Mouse (Mus musculus): ENCODE results near the gene Nxph3. TPM values are rescaled to one million over a fixed set of nuclear protein-coding genes. Genes with fewer than 3 reads are reported as not detected.

The Nxph3 gene
- polyA plus RNA-seq, 1 experiment from 2014 or later: 1.2 TPM

- ATAC-seq: peak; percentile 91
- no peak overlapping the region for H3K9ac ChIP-seq (replicated peaks; ENCODE audit: low read depth)
- TF ChIP-seq EP300 (IDR thresholded peaks at IDR 0.05): no peak
- peak; percentile 100 for TF ChIP-seq CTCF (IDR thresholded peaks at IDR 0.05)
These were observed 19.3 kb upstream of the Nxph3 start for GRCm38 (mm10) chr11:95533484-95534160.

GRCm38 (mm10) chr11:95532353-95533072 is 18.1 kb upstream of the Nxph3 start:
- no peaks in the 10 kb centered on the region for H3K36me3 ChIP-seq (ENCODE audit: insufficient read depth, low read length)
- TF ChIP-seq EP300 (IDR thresholded peaks at IDR 0.05): no peak
- no peak for TF ChIP-seq CTCF (IDR thresholded peaks at IDR 0.05)
- no peaks in the 10 kb centered on the region for H3K27me3 ChIP-seq (replicated peaks; ENCODE audit: insufficient read depth, low read length)
- H3K4me3 ChIP-seq (ENCODE audit: low read depth, low read length): no peak overlapping the region
- no peaks in the 10 kb centered on the region for H3K9me3 ChIP-seq (ENCODE audit: low read length)
- ATAC-seq (no peak), DNase-seq (ENCODE audit: low spot score) (no peak)
- no peak overlapping the region for H3K27ac ChIP-seq (ENCODE audit: low read length)
- H3K4me1 ChIP-seq (ENCODE audit: insufficient read depth, low read depth, low read length): no peaks in the 10 kb centered on the region
- H3K4me2 ChIP-seq (replicated peaks; ENCODE audit: low read depth, low read length): no peak overlapping the region
- WGBS: 52% methylated on average over 13 of the region's 13 CpGs
- no peak overlapping the region for H3K9ac ChIP-seq (replicated peaks; ENCODE audit: low read depth)

More at GRCm38 (mm10) chr11:95533484-95534160, 19.3 kb upstream of the Nxph3 start:
- Histone ChIP-seq H3K27me3 (replicated peaks; ENCODE audit: insufficient read depth, low read length) (no peaks in the 10 kb centered on the region), H3K27ac (ENCODE audit: low read length) (no peak overlapping the region), H3K9me3 (ENCODE audit: low read length) (no peaks in the 10 kb centered on the region), H3K4me1 (ENCODE audit: insufficient read depth, low read depth, low read length) (no peaks in the 10 kb centered on the region), H3K4me2 (replicated peaks; ENCODE audit: low read depth, low read length) (no peak overlapping the region), H3K36me3 (ENCODE audit: insufficient read depth, low read length) (no peaks in the 10 kb centered on the region), H3K4me3 (ENCODE audit: low read depth, low read length) (no peak overlapping the region)
- DNase-seq (ENCODE audit: low spot score): peak; percentile 88
- 20% methylated on average over 24 of the region's 24 CpGs for WGBS

- no peaks in the 10 kb centered on the region for H3K27me3 ChIP-seq (replicated peaks; ENCODE audit: insufficient read depth, low read length)
- DNase-seq (ENCODE audit: low spot score): no peak
- H3K36me3 ChIP-seq (ENCODE audit: insufficient read depth, low read length): no peaks in the 10 kb centered on the region
- H3K4me2 ChIP-seq (replicated peaks; ENCODE audit: low read depth, low read length): no peak overlapping the region
- TF ChIP-seq EP300 (IDR thresholded peaks at IDR 0.05): no peak
- peak; percentile 35 for TF ChIP-seq CTCF (IDR thresholded peaks at IDR 0.05)
- no peak overlapping the region for H3K4me3 ChIP-seq (ENCODE audit: low read depth, low read length)
- no peak overlapping the region for H3K27ac ChIP-seq (ENCODE audit: low read length)
- H3K9me3 ChIP-seq (ENCODE audit: low read length): no peaks in the 10 kb centered on the region
- ATAC-seq: no peak
- 75% methylated on average over 3 of the region's 3 CpGs for WGBS
- H3K9ac ChIP-seq (replicated peaks; ENCODE audit: low read depth): no peak overlapping the region
- H3K4me1 ChIP-seq (ENCODE audit: insufficient read depth, low read depth, low read length): no peaks in the 10 kb centered on the region
These were observed 13.9 kb upstream of the Nxph3 start for GRCm38 (mm10) chr11:95528231-95528630.

GRCm38 (mm10) chr11:95527307-95527706 is 12.9 kb upstream of the Nxph3 start:
- 66% methylated on average over 8 of the region's 8 CpGs for WGBS
- H3K4me1 ChIP-seq (ENCODE audit: insufficient read depth, low read depth, low read length): no peaks in the 10 kb centered on the region
- no peak overlapping the region for H3K27ac ChIP-seq (ENCODE audit: low read length)
- DNase-seq (ENCODE audit: low spot score) (no peak), ATAC-seq (no peak)
- H3K9me3 ChIP-seq (ENCODE audit: low read length): no peaks in the 10 kb centered on the region
- TF ChIP-seq CTCF (IDR thresholded peaks at IDR 0.05) (no peak), EP300 (IDR thresholded peaks at IDR 0.05) (no peak)
- no peak overlapping the region for H3K4me2 ChIP-seq (replicated peaks; ENCODE audit: low read depth, low read length)
- no peaks in the 10 kb centered on the region for H3K27me3 ChIP-seq (replicated peaks; ENCODE audit: insufficient read depth, low read length)
- H3K36me3 ChIP-seq (ENCODE audit: insufficient read depth, low read length): no peaks in the 10 kb centered on the region
- no peak overlapping the region for H3K9ac ChIP-seq (replicated peaks; ENCODE audit: low read depth)
- H3K4me3 ChIP-seq (ENCODE audit: low read depth, low read length): no peak overlapping the region

GRCm38 (mm10) chr11:95521563-95521962 is 7.2 kb upstream of the Nxph3 start:
- no peak overlapping the region for H3K9ac ChIP-seq (replicated peaks; ENCODE audit: low read depth)
- ATAC-seq: peak; percentile 59
- 1% methylated on average over 13 of the region's 13 CpGs for WGBS

GRCm38 (mm10) chr11:95520456-95521072 is 6.2 kb upstream of the Nxph3 start:
- H3K9ac ChIP-seq (replicated peaks; ENCODE audit: low read depth): no peak overlapping the region
- DNase-seq (ENCODE audit: low spot score) (peak; percentile 90), ATAC-seq (peak; percentile 83)
- 3% methylated on average over 27 of the region's 27 CpGs for WGBS
- H3K4me2 ChIP-seq (replicated peaks; ENCODE audit: low read depth, low read length): peak overlapping the region; percentile 52
- H3K9me3 ChIP-seq (ENCODE audit: low read length): no peaks in the 10 kb centered on the region
- no peaks in the 10 kb centered on the region for H3K36me3 ChIP-seq (ENCODE audit: insufficient read depth, low read length)
- no peak overlapping the region for H3K27ac ChIP-seq (ENCODE audit: low read length)
- H3K27me3 ChIP-seq (replicated peaks; ENCODE audit: insufficient read depth, low read length): no peaks in the 10 kb centered on the region
- H3K4me1 ChIP-seq (ENCODE audit: insufficient read depth, low read depth, low read length): peaks cover 5% of the 10 kb centered on the region; the same call in 1 of the 2 replicates
- TF ChIP-seq EP300 (IDR thresholded peaks at IDR 0.05) (no peak), CTCF (IDR thresholded peaks at IDR 0.05) (peak; percentile 100)
- H3K4me3 ChIP-seq (ENCODE audit: low read depth, low read length): peak overlapping the region; percentile 21; the same call in 1 of the 2 replicates

More at GRCm38 (mm10) chr11:95521563-95521962, 7.2 kb upstream of the Nxph3 start:
- DNase-seq (ENCODE audit: low spot score): peak; percentile 82
- Histone ChIP-seq H3K4me3 (ENCODE audit: low read depth, low read length) (no peak overlapping the region), H3K27me3 (replicated peaks; ENCODE audit: insufficient read depth, low read length) (no peaks in the 10 kb centered on the region), H3K36me3 (ENCODE audit: insufficient read depth, low read length) (no peaks in the 10 kb centered on the region), H3K4me1 (ENCODE audit: insufficient read depth, low read depth, low read length) (peaks cover 5% of the 10 kb centered on the region; the same call in 1 of the 2 replicates), H3K9me3 (ENCODE audit: low read length) (no peaks in the 10 kb centered on the region), H3K4me2 (replicated peaks; ENCODE audit: low read depth, low read length) (peak overlapping the region; percentile 42), H3K27ac (ENCODE audit: low read length) (no peak overlapping the region)
- TF ChIP-seq CTCF (IDR thresholded peaks at IDR 0.05): peak; percentile 95
- no peak for TF ChIP-seq EP300 (IDR thresholded peaks at IDR 0.05)
